Mouse (Mus musculus) embryonic facial prominence, embryonic 10.5 days (tissue): Measurements from ENCODE around the gene Cfb. TPM values are rescaled to one million over a fixed set of nuclear protein-coding genes. Genes with fewer than 3 reads are reported as not detected.
"Not testable (repeated sequence)": the region's sequence is repeated elsewhere in the genome, so short reads cannot be mapped to it uniquely, and the experiment has no call there.

Experiments
- DNase-seq: peaks from one replicate; pipeline ENCODE4 v3.0.0-alpha.2; 2017; ENCODE audit warnings: low spot score
- H3K27ac ChIP-seq: fragments of 300-500 bp; sonication (generic); replicated peaks from 2 replicates; pipeline ENCODE4 v1.5.1; 2016; ENCODE audit warnings: mild to moderate bottlenecking
- H3K27me3 ChIP-seq: fragments of 300-500 bp; sonication (generic); replicated peaks from 2 replicates; pipeline ENCODE4 v1.6.1; 2016; ENCODE audit warnings: low read depth, mild to moderate bottlenecking; ENCODE audit not compliant: poor library complexity, severe bottlenecking
- H3K36me3 ChIP-seq: fragments of 300-500 bp; sonication (generic); replicated peaks from 2 replicates; pipeline ENCODE4 v1.6.1; 2016; ENCODE audit warnings: mild to moderate bottlenecking, moderate library complexity
- H3K4me1 ChIP-seq: fragments of 300-500 bp; sonication (generic); 2 replicates; pipeline ENCODE4 v1.6.1; 2016
- H3K4me3 ChIP-seq: fragments of 300-500 bp; sonication (generic); 2 replicates; pipeline ENCODE4 v1.5.1; 2016; ENCODE audit warnings: mild to moderate bottlenecking, moderate library complexity
- H3K9me3 ChIP-seq: fragments of 300-500 bp; sonication (generic); 2 replicates; pipeline ENCODE4 v1.6.1; 2016; ENCODE audit warnings: mild to moderate bottlenecking
- WGBS: fragments of 180-500 bp; shearing (Covaris S2); methylation state at CpG from one replicate; pipeline ENCODE4 v1.1.7; 2016; 5-methylcytosine and 5-hydroxymethylcytosine counted together
- polyA plus RNA-seq: library from polyadenylated mRNA; unstranded; fragments of >200 nt; fragmentation: Nextera tagmentation; extraction: Ambion mirVana; gene quantifications from 2 replicates; pipeline ENCODE4 v1.2.1, GENCODE M21; 2016

Cfb gene
- polyA plus RNA-seq, 1 experiment from 2014 or later: 2.6 TPM

- Histone ChIP-seq H3K27me3 (no peaks in the 10 kb centered on the region), H3K9me3 (no peaks in the 10 kb centered on the region), H3K4me3 (no peak overlapping the region), H3K4me1 (peaks cover 23% of the 10 kb centered on the region), H3K27ac (no peak overlapping the region), H3K36me3 (peaks cover 65% of the 10 kb centered on the region)
- 89% methylated on average over 6 of the region's 6 CpGs for WGBS
- DNase-seq: no peak
These were observed 15.1 kb downstream of the Cfb start for GRCm38 (mm10) chr17:34847192-34847591.

GRCm38 (mm10) chr17:34844884-34845283 is 17.4 kb downstream of the Cfb start:
- H3K36me3 ChIP-seq: peaks cover 84% of the 10 kb centered on the region
- H3K9me3 ChIP-seq: no peaks in the 10 kb centered on the region
- H3K4me1 ChIP-seq: peaks cover 8% of the 10 kb centered on the region
- no peak overlapping the region for H3K27ac ChIP-seq
- no peak for DNase-seq
- 93% methylated on average over 13 of the region's 13 CpGs for WGBS
- H3K4me3 ChIP-seq: no peak overlapping the region; the same call in 1 of the 2 replicates
- H3K27me3 ChIP-seq: no peaks in the 10 kb centered on the region

DNA sequence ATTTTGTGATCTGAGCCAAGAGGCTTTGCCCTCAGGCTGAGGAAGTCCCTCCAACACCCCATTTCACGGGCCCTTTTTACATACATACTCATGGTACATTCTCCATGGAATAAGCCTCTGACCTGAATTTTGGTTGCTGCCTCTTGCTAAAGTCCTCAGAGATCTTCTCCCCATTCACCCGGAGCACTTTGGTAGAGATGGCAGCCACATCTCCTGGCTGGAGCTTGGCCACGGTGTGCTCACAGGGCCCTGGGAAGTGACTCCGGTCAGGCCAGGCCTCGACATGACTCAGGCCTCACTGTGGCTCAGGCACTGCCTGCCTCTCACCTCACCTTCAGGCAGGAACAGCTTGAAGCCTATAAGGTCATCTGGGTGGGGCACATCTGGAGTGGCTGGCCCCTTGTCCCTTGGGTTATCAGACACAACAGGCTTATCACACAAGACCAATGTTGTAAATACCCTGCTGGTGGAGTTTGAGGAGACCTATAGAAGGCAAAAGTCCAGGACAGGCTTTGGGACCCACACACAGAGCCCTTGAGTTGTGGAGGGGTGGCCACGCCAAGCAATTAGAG is 21.5 kb downstream of the Cfb start:
- Histone ChIP-seq H3K27ac (no peak overlapping the region), H3K4me1 (peaks cover 23% of the 10 kb centered on the region), H3K27me3 (no peaks in the 10 kb centered on the region), H3K36me3 (peaks cover 80% of the 10 kb centered on the region), H3K9me3 (no peaks in the 10 kb centered on the region), H3K4me3 (0 out of 2 replicates have a peak overlapping the region, but pooled peaks have one; percentile 25)
- DNase-seq: no peak
- 87% methylated on average over 6 of the region's 6 CpGs for WGBS

DNA sequence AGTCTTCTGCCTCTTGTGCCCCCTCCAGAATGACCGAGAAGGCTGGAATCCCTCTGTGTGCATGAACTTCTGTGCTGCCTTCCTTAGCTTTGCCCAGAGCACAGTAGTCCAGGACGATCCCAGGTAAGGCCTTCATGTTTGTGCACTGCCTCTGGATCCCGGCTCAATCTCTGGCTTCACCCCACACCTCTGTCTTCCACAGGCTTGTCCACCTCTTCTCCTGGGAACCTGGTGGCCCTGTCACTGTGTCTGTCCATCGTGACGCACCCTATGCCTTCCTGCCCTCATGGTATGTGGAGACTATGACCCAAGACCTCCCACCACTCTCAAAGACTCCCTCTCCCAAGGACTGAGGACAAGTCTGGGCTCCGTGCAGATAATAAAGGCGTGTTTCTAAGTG is 23.5 kb downstream of the Cfb start:
- Histone ChIP-seq H3K36me3 (peaks cover 61% of the 10 kb centered on the region), H3K9me3 (no peaks in the 10 kb centered on the region), H3K27me3 (no peaks in the 10 kb centered on the region), H3K27ac (no peak overlapping the region), H3K4me3 (peak overlapping the region; percentile 78), H3K4me1 (peaks cover 27% of the 10 kb centered on the region)
- DNase-seq: no peak
- 89% methylated on average over 7 of the region's 7 CpGs for WGBS

- peaks cover 61% of the 10 kb centered on the region for H3K36me3 ChIP-seq
- peak; percentile 16 for DNase-seq
- peaks cover 27% of the 10 kb centered on the region for H3K4me1 ChIP-seq
- peak overlapping the region; percentile 83 for H3K27ac ChIP-seq
- 38% methylated on average over 43 of the region's 43 CpGs for WGBS
- H3K9me3 ChIP-seq: no peaks in the 10 kb centered on the region
- peak overlapping the region; percentile 78 for H3K4me3 ChIP-seq
- no peaks in the 10 kb centered on the region for H3K27me3 ChIP-seq
These were observed 24.6 kb downstream of the Cfb start for GRCm38 (mm10) chr17:34837464-34838324.

- under 1% methylated on average over 40 of the region's 40 CpGs for WGBS
- Histone ChIP-seq H3K27me3 (no peaks in the 10 kb centered on the region), H3K27ac (peak within 1 kb of the TSS; percentile 83), H3K36me3 (peaks cover 61% of the 10 kb centered on the region), H3K9me3 (no peaks in the 10 kb centered on the region), H3K4me3 (peak within 1 kb of the TSS; percentile 78), H3K4me1 (peaks cover 27% of the 10 kb centered on the region)
- DNase-seq: peak; percentile 97
These were observed 25.5 kb downstream of the Cfb start, which contains the start of the genes Stk19 and Dxo for GRCm38 (mm10) chr17:34836856-34837221. Stk19 (minus strand) TSS chr17:34836945. Dxo (plus strand) TSS chr17:34837019.

GRCm38 (mm10) chr17:34836155-34836855 is 26.0 kb downstream of the Cfb start:
- Histone ChIP-seq H3K9me3 (no peaks in the 10 kb centered on the region), H3K27me3 (no peaks in the 10 kb centered on the region), H3K36me3 (peaks cover 60% of the 10 kb centered on the region), H3K4me3 (peak overlapping the region; percentile 78), H3K27ac (peak overlapping the region; percentile 83), H3K4me1 (peaks cover 27% of the 10 kb centered on the region)
- no peak for DNase-seq
- 5% methylated on average over 48 of the region's 48 CpGs for WGBS

GRCm38 (mm10) chr17:34830776-34831175 is 31.5 kb downstream of the Cfb start:
- WGBS: 91% methylated on average over 1 of the region's 1 CpGs
- not testable (repeated sequence) for H3K27ac ChIP-seq, H3K4me3 ChIP-seq, H3K27me3 ChIP-seq, H3K9me3 ChIP-seq, H3K4me1 ChIP-seq, DNase-seq
- H3K36me3 ChIP-seq: peaks cover 81% of the 10 kb centered on the region

GRCm38 (mm10) chr17:34814818-34815370 is 47.4 kb downstream of the Cfb start:
- Histone ChIP-seq H3K36me3 (no peaks in the 10 kb centered on the region), H3K9me3 (no peaks in the 10 kb centered on the region), H3K4me1 (0 out of 2 replicates have a peak, but pooled peaks cover 5% of the 10 kb centered on the region), H3K27ac (no peak overlapping the region), H3K4me3 (no peak overlapping the region), H3K27me3 (no peaks in the 10 kb centered on the region)
- DNase-seq: no peak
- 81% methylated on average over 7 of the region's 7 CpGs for WGBS

- H3K4me3 ChIP-seq, H3K4me1 ChIP-seq, H3K36me3 ChIP-seq, H3K9me3 ChIP-seq, H3K27me3 ChIP-seq, H3K27ac ChIP-seq: not testable (repeated sequence)
- DNase-seq: peak; percentile 54
- 57% methylated on average over 12 of the region's 12 CpGs for WGBS
These were observed 48.6 kb downstream of the Cfb start for GRCm38 (mm10) chr17:34813747-34814146.

DNA sequence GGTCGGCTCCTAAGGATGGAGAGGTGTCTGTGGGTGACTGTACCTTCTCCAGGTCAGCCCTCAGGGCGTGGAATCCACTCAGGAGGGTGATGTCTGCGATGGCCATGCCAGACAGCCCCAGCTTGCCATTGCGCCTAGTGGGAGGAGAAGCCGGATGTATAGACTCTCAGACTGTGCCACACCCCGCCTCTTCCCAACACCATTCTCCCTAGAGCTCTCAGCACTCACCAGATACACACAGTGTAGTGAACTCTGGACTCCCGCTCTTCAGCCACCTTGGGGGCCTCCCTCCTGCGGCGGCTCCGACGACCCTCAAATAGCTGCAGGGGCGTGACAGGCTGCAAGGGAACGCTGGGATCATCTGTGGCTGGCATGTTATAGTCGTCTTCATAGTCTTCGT is 51.0 kb downstream of the Cfb start:
- no peak for DNase-seq
- H3K27me3 ChIP-seq: no peaks in the 10 kb centered on the region
- WGBS: 73% methylated on average over 15 of the region's 15 CpGs
- 0 out of 2 replicates have a peak, but pooled peaks cover 5% of the 10 kb centered on the region for H3K4me1 ChIP-seq
- no peaks in the 10 kb centered on the region for H3K36me3 ChIP-seq
- H3K4me3 ChIP-seq: no peak overlapping the region
- no peak overlapping the region for H3K27ac ChIP-seq
- H3K9me3 ChIP-seq: no peaks in the 10 kb centered on the region

DNA sequence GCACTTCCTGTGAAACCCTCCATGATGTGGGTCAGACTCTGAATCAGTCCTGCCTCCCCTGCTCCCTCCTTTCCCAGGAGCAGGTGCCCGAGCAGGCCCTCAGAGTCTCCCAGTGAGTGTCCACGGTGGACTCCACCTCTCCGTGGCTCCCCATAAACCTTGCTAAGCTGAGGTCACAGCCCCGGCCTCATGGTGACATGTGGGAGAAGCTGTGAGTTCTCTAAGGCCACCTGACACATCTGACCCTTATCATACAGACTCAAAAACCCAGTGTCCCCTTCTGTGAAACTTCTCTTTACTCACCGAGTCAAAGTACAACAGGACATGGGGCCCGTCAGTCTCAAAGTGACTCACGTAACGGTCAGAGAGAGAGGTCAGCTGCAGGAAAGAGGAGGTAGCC is 51.5 kb downstream of the Cfb start:
- not testable (repeated sequence) for H3K27ac ChIP-seq, H3K4me1 ChIP-seq, H3K9me3 ChIP-seq, H3K27me3 ChIP-seq, H3K4me3 ChIP-seq, H3K36me3 ChIP-seq, DNase-seq
- 88% methylated on average over 8 of the region's 8 CpGs for WGBS
